Mouse (Mus musculus) thymus, postnatal 0 days (tissue): ENCODE measurements at regions not wholly inside any gene's neighbourhood (a gene's known extent, or its start where the extent isn't known, plus 50 kb on each side); places are given as distances from the start of the nearest gene placed in this dataset.

ENCODE experiments used
- DNase-seq: peaks from one replicate; pipeline ENCODE4 v3.0.0-alpha.2; 2015; ENCODE audit warnings: low spot score

DNA sequence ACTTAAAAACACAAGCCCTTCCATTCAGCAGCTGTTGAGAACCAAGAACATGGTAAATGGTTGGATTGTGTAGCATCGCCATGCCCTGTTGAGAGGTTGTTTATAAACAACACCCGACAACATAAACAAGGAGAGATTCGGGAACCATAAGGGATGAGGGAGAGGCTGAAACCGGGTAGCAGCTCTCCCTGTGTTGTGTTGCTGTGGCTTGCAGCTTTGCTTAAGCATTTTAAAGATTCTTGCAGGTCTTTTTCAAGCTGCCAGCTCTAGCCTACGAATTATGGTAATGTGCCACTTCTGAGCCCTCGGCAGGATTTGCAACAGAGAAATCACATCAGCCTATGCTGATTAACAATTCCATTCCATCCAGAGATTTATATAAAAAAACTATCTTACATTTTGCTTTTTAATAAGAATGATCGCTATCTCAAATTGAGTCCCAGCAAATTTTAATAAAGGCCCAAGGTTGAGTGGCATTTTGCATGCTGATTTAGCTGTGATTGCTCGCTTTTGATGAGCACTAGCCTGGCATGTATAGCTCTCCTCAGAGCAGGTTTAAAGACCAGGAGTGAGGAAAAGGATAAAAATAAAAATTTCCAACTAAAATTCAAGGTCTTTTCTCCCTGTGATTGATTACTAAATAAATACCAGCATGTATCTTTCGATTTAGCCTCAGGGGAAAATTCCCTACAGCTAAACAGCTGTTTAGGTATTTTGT, 445.7 kb upstream of the 4930412O13Rik start:
- no peak for DNase-seq

GRCm38 (mm10) chr2:9443103-9443502, 437.9 kb upstream of the 4930412O13Rik start:
- no peak for DNase-seq

- DNase-seq = no peak
Observed at GRCm38 (mm10) chr2:9445826-9446225, 435.2 kb upstream of the 4930412O13Rik start.

- DNase-seq = no peak
Observed at GRCm38 (mm10) chr2:9464413-9464812, 416.6 kb upstream of the 4930412O13Rik start.

- no peak for DNase-seq
Observed at GRCm38 (mm10) chr2:9464818-9465217, 416.2 kb upstream of the 4930412O13Rik start.

GRCm38 (mm10) chr2:9467573-9467972, 413.5 kb upstream of the 4930412O13Rik start:
- peak; percentile 36 for DNase-seq

DNA sequence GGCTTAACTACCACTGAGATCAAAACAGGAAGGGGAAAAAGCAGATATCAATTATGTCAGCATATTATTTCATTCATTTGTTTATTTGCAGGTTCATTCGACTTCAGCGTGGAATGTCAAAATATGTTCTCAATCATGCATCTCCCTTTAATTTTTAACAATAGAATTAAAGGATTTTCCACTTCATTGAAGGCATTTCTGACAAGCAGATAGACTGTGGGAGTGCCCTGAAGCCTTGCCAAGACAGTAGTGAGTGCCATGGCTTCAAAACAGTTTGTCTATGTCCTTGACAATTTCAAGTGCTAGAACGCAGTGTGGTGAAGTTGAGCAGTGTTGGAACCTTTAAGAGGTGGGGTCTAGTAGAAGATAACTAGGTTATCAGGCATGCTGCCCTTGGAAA, 412.4 kb upstream of the 4930412O13Rik start:
- no peak for DNase-seq

- DNase-seq = no peak
Observed at GRCm38 (mm10) chr2:9481678-9482345, 399.2 kb upstream of the 4930412O13Rik start.

- no peak for DNase-seq
Observed at GRCm38 (mm10) chr2:9487381-9487914, 393.6 kb upstream of the 4930412O13Rik start.

GRCm38 (mm10) chr2:9493606-9494145, 387.4 kb upstream of the 4930412O13Rik start:
- peak; percentile 72 for DNase-seq

DNA sequence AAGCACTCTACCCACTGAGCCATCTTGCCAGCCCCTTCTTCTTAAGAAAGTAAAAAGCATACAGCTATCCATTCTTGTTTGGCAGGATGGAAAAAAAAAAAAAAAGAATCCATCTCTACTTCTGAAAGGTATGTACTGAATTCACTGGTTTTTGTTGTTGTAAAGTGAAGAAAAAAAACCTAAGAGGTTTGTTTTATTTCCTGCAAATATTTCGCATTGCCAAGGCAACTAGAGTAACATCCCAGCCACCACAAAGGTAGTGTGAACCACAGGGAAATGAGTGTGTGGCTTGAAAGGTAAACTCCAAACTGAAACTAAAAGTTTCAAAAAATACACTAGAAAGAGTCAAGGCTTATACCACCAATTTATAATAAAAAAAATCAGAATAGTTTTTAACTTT, 361.0 kb upstream of the 4930412O13Rik start:
- peak; percentile 63 for DNase-seq

DNA sequence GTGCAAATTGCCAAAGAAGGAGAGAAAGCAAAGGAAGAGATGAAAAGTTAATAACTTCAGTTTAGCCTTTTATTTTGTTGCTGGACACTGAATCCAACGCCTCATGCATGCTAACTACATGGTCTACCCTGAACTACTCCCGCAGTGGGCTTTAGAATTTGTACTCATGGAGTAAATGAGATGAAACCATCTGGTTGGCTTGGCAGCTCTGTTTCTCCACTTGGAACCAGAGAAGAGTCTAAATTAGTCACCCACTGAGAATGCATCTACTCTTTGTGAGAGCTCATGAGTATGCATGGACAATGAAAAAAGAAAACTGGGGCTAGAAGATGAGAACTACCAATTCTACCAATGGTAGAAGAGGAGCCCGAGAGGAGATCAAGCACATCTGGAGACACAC, 355.1 kb upstream of the 4930412O13Rik start:
- DNase-seq = no peak

DNA sequence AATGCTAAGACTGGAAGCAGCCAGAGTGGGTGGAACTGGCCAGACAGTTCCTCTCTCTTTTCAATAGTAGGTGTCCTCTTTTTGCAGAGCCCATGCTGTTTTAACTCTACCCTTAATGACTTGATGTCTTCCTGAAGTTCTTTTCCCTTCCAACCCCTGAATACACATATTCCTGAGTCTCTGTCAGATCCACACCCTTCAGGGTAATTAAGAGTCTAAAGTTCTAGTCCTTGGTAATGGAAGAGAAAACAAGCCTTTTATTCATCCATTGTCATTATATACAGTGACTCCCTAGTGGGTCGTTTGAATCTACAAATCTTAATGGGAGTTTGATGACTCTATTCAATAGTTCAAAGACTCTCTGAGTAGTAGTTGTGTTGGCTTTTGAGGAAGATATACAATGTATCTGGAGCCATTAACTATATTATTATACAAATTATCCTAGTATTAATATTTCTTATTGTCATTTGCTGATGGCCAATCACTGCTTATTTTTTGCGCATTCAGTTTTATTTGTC, 345.9 kb upstream of the 4930412O13Rik start:
- DNase-seq = no peak

GRCm38 (mm10) chr2:9547771-9548590, 333.1 kb upstream of the 4930412O13Rik start:
- DNase-seq = no peak

DNA sequence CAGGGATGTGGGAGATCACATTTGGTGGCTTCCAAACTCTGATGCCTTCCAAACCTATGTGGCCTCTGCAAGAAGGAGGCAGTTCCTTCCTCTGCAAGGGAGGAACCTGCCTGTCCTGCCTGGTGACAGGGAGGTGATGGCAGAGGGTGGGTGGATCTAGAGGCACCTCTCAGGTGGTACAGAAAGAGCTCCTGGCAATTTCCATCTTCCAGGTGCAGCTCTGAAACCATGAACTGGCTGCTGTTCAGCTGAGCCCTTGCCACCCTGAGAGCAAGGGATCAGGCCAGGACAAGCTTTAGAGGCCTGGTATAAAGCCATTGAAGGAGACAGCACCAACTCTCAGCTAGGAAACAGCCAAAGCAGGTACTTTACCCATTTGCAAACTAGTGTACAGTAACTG, 327.7 kb upstream of the 4930412O13Rik start:
- no peak for DNase-seq

DNA sequence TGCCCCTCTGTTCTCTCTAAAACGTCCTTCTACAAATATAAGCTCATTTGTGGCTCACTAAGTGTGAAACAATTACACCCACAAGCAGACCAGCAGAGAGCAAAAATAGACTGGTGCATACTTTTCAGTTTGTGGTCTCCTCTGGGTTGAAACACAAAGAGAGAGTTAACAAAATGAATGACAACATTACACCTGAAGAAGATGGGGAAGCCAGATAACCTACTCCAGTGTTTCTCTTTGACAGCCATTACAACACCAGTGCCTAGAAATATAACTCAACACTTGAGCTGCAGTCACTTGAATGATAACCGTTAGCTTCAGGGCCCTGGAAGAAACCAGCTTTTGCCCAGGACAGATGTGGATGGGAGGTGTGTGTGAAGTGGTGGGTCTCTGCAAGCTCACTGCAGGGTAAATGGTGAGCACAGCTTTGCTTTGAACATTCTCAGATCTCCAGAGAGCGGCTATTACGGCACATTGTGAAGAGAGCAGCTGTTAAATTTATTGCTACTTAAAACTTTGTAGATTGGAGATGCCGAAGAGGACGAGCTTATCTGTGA, 316.5 kb upstream of the 4930412O13Rik start:
- DNase-seq = peak; percentile 68

- DNase-seq = no peak
Observed at GRCm38 (mm10) chr2:9569220-9569619, 311.8 kb upstream of the 4930412O13Rik start.

DNA sequence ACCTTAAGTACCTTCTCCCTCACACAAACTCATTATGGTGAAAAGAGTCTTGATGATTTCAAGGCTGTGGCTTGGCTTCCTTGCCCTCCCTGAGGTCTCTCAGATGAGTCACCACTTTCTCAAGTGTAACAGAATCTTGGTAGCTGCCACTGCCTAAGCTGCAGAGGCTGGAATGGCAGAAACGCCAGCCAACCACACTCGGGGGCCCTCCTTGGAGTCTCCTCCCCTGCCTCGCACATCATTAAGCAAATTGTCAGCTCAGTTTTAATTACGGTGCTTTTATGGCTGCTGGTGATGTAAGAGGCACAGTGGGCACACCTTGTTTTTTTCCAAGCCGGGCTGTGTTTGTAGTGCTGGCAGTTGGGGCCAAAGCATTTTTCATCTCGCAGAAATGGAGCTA, 306.9 kb upstream of the 4930412O13Rik start:
- no peak for DNase-seq

GRCm38 (mm10) chr2:9574651-9575050, 306.4 kb upstream of the 4930412O13Rik start:
- no peak for DNase-seq

GRCm38 (mm10) chr2:9577868-9578267, 303.2 kb upstream of the 4930412O13Rik start:
- no peak for DNase-seq

DNA sequence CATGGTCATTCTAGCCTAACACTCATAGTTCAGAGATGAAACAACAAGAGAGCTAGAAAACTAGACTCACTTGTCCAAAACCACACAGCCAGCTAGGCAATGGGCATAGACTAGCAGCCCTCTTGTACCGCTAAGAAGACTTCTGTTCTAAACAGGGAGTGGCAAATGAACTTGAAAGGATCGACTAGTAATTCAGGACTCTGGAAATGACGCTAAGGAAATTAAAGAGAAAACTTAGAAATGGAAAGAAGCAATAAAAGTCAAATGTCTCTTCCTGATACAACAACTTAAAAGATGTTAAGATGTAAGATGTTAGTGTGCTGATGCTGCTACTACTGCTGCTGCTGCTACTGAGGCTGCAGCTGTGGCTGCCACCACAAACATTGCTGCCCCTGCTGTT, 293.7 kb upstream of the 4930412O13Rik start:
- DNase-seq = peak; percentile 61
